Mouse (Mus musculus) megakaryocyte, embryonic 14.5 days (primary cell): ENCODE results near the gene Astn1.

ENCODE experiments used
- FLI1 ChIP-seq: IDR thresholded peaks from 2 replicates; pipeline ENCODE4 v1.6.1; 2012; ENCODE audit warnings: low read length, inconsistent platforms, mixed read lengths
- GATA1 ChIP-seq: IDR thresholded peaks from 3 replicates; pipeline ENCODE4 v1.6.1; 2012; ENCODE audit warnings: mixed read lengths, low read length, inconsistent platforms, borderline replicate concordance

DNA sequence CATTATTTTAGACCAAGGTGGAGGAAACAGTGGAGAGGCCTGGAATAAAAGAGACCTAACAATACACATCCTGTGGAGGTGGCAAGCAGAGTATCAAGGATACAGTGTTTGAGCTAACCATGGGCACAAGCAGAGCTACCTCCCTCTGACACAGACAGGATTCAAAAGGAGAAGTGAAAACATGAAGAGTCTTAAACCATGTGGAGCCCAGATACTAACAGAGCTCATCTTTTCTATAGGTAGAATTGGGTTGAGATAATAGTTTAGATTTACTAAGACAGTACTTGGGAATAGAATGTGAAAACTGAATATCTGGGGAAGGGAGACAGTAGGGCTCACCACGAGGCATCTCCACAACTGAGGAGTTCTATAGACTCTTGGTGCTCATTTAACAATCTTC, 84.0 kb downstream of the Astn1 start:
- TF ChIP-seq GATA1: no peak
- no peak for TF ChIP-seq FLI1
